Mouse (Mus musculus) MEL (cell line): ENCODE data around the gene Tepp. TPM values are rescaled to one million over a fixed set of nuclear protein-coding genes. Genes with fewer than 3 reads are reported as not detected.

Experiments used
- DNase-seq: peaks from one replicate; pipeline ENCODE4 v3.0.0; 2011; ENCODE audit warnings: low read depth, low spot score
- H3K27ac ChIP-seq: 2 replicates; pipeline ENCODE4 v1.5.1; 2012; ENCODE audit warnings: low read depth, mild to moderate bottlenecking, control low read depth, low read length, moderate library complexity; ENCODE audit not compliant: control insufficient read depth
- H3K27me3 ChIP-seq, 2 experiments: fragments of 150-350 bp in 1 of 2; sonication (generic) in 1 of 2; 2 replicates each; pipeline ENCODE4 v1.6.1; 2012; ENCODE audit warnings: low read length in 2 of 2, mild to moderate bottlenecking in 2 of 2, improper control_type of control experiment in 1 of 2, moderate library complexity in 1 of 2; ENCODE audit not compliant: insufficient read depth in 2 of 2, control insufficient read depth in 1 of 2
- H3K36me3 ChIP-seq, 2 experiments: 2 replicates each; pipeline ENCODE4 v1.6.1; 2012 to 2014; ENCODE audit warnings: low read length in 2 of 2, improper control_type of control experiment in 1 of 2, inconsistent platforms in 1 of 2, mild to moderate bottlenecking in 1 of 2; ENCODE audit not compliant: insufficient read depth in 2 of 2, control insufficient read depth in 1 of 2
- H3K4me1 ChIP-seq, 2 experiments: fragments of 150-350 bp in 1 of 2; sonication (generic) in 1 of 2; 2 replicates each; pipeline ENCODE4 v1.6.1; 2012; ENCODE audit warnings: low read length in 2 of 2, improper control_type of control experiment in 1 of 2, mild to moderate bottlenecking in 1 of 2; ENCODE audit not compliant: insufficient read depth in 2 of 2, control insufficient read depth in 1 of 2
- H3K4me3 ChIP-seq, 2 experiments: fragments of 150-350 bp in 1 of 2; sonication (generic) in 1 of 2; 2 replicates each; pipeline ENCODE4 v1.5.1; 2012; ENCODE audit warnings: low read depth in 2 of 2, low read length in 2 of 2, mild to moderate bottlenecking in 2 of 2, moderate library complexity in 2 of 2, control low read depth in 1 of 2, improper control_type of control experiment in 1 of 2; ENCODE audit not compliant: control insufficient read depth in 1 of 2, insufficient read depth in 1 of 2
- H3K79me2 ChIP-seq: 2 replicates; pipeline ENCODE4 v1.6.1; 2012; ENCODE audit warnings: mild to moderate bottlenecking, low read length, moderate library complexity; ENCODE audit not compliant: control insufficient read depth, poor library complexity, insufficient read depth
- H3K9ac ChIP-seq: 2 replicates; pipeline ENCODE4 v1.6.1; 2012; ENCODE audit warnings: low read depth, mild to moderate bottlenecking, control low read depth, low read length, moderate library complexity; ENCODE audit not compliant: control insufficient read depth, poor library complexity, severe bottlenecking
- H3K9me3 ChIP-seq: fragments of 150-350 bp; sonication (generic); replicated peaks from 2 replicates; pipeline ENCODE4 v1.6.1; 2012; ENCODE audit warnings: mild to moderate bottlenecking, low read length, improper control_type of control experiment, moderate library complexity; ENCODE audit not compliant: insufficient read depth
- CHD1 ChIP-seq: IDR thresholded peaks from 2 replicates; pipeline ENCODE4 v1.6.1; 2012; ENCODE audit warnings: low read depth, mild to moderate bottlenecking, inconsistent platforms, low read length, improper control_type of control experiment
- CTCF ChIP-seq, 3 experiments: IDR thresholded peaks in 2 of 3; conservative IDR thresholded peaks in 1 of 3; 2 replicates each; pipeline ENCODE4 v1.5.1; 2011 to 2012; ENCODE audit warnings: low read length in 3 of 3, low read depth in 2 of 3, mild to moderate bottlenecking in 2 of 3, improper control_type of control experiment in 1 of 3, inconsistent platforms in 1 of 3, mixed read lengths in 1 of 3, moderate library complexity in 1 of 3; ENCODE audit not compliant: control insufficient read depth in 1 of 3, insufficient read depth in 1 of 3, poor library complexity in 1 of 3, severe bottlenecking in 1 of 3
- ELF1 ChIP-seq: IDR thresholded peaks from 2 replicates; pipeline ENCODE4 v1.6.1; 2014; ENCODE audit warnings: low read depth, mild to moderate bottlenecking, inconsistent platforms, low read length, improper control_type of control experiment, moderate library complexity
- EP300 ChIP-seq, 2 experiments: IDR thresholded peaks; 2 replicates each; pipeline ENCODE4 v1.6.1; 2011; ENCODE audit warnings: improper control_type of control experiment in 2 of 2, low read length in 2 of 2, low read depth in 1 of 2, mild to moderate bottlenecking in 1 of 2
- ETS1 ChIP-seq: IDR thresholded peaks from 2 replicates; pipeline ENCODE4 v1.6.1; 2012; ENCODE audit warnings: low read depth, mild to moderate bottlenecking, inconsistent platforms, low read length, improper control_type of control experiment, moderate library complexity
- GATA1 ChIP-seq: IDR thresholded peaks from 2 replicates; pipeline ENCODE4 v1.6.1; 2011; ENCODE audit warnings: low read depth, low read length, improper control_type of control experiment
- MYB ChIP-seq: IDR thresholded peaks from 2 replicates; pipeline ENCODE4 v1.6.1; 2011; ENCODE audit warnings: mild to moderate bottlenecking, low read depth, low read length, improper control_type of control experiment
- NELFE ChIP-seq: IDR thresholded peaks from 2 replicates; pipeline ENCODE4 v1.6.1; 2011; ENCODE audit warnings: low read depth, low read length, improper control_type of control experiment
- NRF1 ChIP-seq: IDR thresholded peaks from 2 replicates; pipeline ENCODE4 v1.6.1; 2014; ENCODE audit warnings: low read depth, mild to moderate bottlenecking, inconsistent platforms, low read length, improper control_type of control experiment, moderate library complexity; ENCODE audit not compliant: poor library complexity, insufficient read depth, severe bottlenecking
- RCOR1 ChIP-seq: IDR thresholded peaks from 2 replicates; pipeline ENCODE4 v1.6.1; 2012; ENCODE audit warnings: low read depth, mild to moderate bottlenecking, inconsistent platforms, low read length, improper control_type of control experiment
- SIN3A ChIP-seq: IDR thresholded peaks from 2 replicates; pipeline ENCODE4 v1.6.1; 2012; ENCODE audit warnings: low read length, improper control_type of control experiment, inconsistent platforms
- TAL1 ChIP-seq: IDR thresholded peaks from 2 replicates; pipeline ENCODE4 v1.6.1; 2012; ENCODE audit warnings: mild to moderate bottlenecking, inconsistent platforms, low read length, moderate library complexity, mixed read lengths
- TBP ChIP-seq: IDR thresholded peaks from 2 replicates; pipeline ENCODE4 v1.8.0; 2011; ENCODE audit warnings: low read depth, low read length, improper control_type of control experiment
- TCF12 ChIP-seq: IDR thresholded peaks from 2 replicates; pipeline ENCODE4 v1.6.1; 2014; ENCODE audit warnings: low read depth, mild to moderate bottlenecking, inconsistent platforms, low read length, improper control_type of control experiment, moderate library complexity
- UBTF ChIP-seq: IDR thresholded peaks from 2 replicates; pipeline ENCODE4 v1.6.1; 2012; ENCODE audit warnings: low read depth, mild to moderate bottlenecking, inconsistent platforms, low read length, improper control_type of control experiment, moderate library complexity, borderline replicate concordance; ENCODE audit not compliant: insufficient read depth
- polyA plus RNA-seq, 2 experiments: library from polyadenylated mRNA; stranded (reverse) in 1 of 2; unstranded in 1 of 2; fragments of >175 nt in 1 of 2; fragments of >200 nt in 1 of 2; gene quantifications; 2 replicates each; pipeline versions ENCODE4 v1.2.1 to v1.2.4; 2012; ENCODE audit warnings: low replicate concordance in 2 of 2, low read depth in 1 of 2; ENCODE audit not compliant: insufficient read length in 2 of 2, insufficient read depth in 1 of 2, missing spikeins in 1 of 2
- total RNA-seq: library from RNA; depleted of rRNA; stranded (reverse); fragments of 300-350 nt; gene quantifications from 2 replicates; pipeline ENCODE4 v1.2.3, GENCODE M21; 2012

The Tepp gene
- total and polyA plus RNA-seq, 3 experiments, result not detected

DNA sequence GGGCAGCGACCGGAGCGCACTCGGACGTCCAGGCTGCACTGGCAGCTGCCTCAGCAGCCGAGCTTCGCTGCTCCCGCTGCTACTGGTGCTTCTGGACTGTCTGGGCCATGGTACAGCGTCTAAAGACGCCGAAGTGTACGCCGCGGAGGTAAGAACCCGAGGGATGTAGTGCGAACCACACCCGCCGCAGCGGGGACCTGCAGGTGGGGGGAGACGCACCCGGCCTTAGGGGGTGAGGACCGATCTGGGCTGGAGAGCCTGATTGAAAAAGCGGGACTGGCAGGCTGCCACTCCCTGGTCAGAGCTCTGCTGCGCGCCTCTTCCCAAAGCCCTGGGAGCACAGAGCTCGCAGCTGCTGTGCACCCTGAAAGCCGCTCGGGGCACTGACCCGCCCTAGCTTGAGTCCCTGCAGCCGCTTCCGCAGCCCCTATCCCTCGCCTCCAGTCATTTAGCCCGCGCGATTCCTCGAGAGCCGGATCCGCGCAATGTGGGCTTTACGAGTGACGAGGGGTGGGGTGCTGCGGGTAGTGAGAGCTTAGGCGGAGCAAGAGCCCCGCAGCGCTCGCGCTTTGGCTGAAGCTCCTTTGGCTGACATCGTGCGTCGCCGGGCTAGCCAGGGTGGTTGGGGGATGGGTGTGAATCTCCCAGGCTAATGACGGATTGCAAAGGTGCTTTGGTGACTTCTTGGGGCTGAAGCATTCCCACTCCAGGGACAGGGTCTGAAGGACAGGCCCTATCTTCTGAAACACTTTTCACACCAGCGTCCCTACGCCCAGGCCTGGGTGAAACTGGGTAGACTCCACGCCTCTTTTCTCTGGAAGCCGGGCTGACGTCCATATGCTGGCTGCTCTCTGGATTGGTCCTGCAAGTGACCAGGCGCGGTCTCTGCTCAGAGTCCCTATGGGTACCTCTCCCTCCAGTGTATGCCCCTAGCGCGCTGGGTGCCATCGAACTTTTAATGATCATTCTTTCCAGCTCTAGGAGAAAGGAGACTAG is 42.8 kb downstream of the Tepp start:
- no peaks in the 10 kb centered on the region for H3K27me3 ChIP-seq
- no peak for TF ChIP-seq SIN3A
- no peak for TF ChIP-seq CTCF (IDR thresholded peaks at IDR 0.05 in 2 of 3, conservative IDR thresholded peaks at IDR 0.05 in 1 of 3; ENCODE audit: control insufficient read depth in 1 of 3, insufficient read depth in 1 of 3, low read depth in 2 of 3, low read length in 3 of 3, poor library complexity in 1 of 3, severe bottlenecking in 1 of 3)
- TF ChIP-seq RCOR1, result no peak
- TF ChIP-seq ETS1, result no peak
- H3K27ac ChIP-seq, result no peak overlapping the region
- no peak overlapping the region for H3K4me3 ChIP-seq
- DNase-seq, result no peak
- H3K4me1 ChIP-seq, result no peaks in the 10 kb centered on the region
- H3K79me2 ChIP-seq, result no peaks in the 10 kb centered on the region
- H3K36me3 ChIP-seq, result no peaks in the 10 kb centered on the region
- no peak overlapping the region for H3K9ac ChIP-seq
- no peaks in the 10 kb centered on the region for H3K9me3 ChIP-seq

- Histone ChIP-seq H3K27me3 (no peaks in the 10 kb centered on the region), H3K4me1 (peaks cover 0 to 6% of the 10 kb centered on the region in 2 experiments; a peak in 2 of 4 replicates), H3K27ac (no peak overlapping the region), H3K36me3 (no peaks in the 10 kb centered on the region), H3K9me3 (no peaks in the 10 kb centered on the region), H3K9ac (no peak overlapping the region), H3K4me3 (no peak overlapping the region), H3K79me2 (no peaks in the 10 kb centered on the region)
- DNase-seq, result no peak
- TF ChIP-seq TBP (no peak), MYB (no peak), ELF1 (no peak), TCF12 (no peak), GATA1 (no peak), NELFE (no peak), TAL1 (no peak), NRF1 (no peak), CHD1 (no peak), UBTF (no peak), EP300 (IDR thresholded peaks at IDR 0.05; ENCODE audit: low read depth in 1 of 2, low read length in 2 of 2) (no peak)
Measured at GRCm38 (mm10) chr8:95354606-95355005, 44.2 kb downstream of the Tepp start.
